Mouse (Mus musculus) embryonic facial prominence, embryonic 11.5 days (tissue): ENCODE results near the gene Malsu1. TPM values are rescaled to one million over a fixed set of nuclear protein-coding genes. Genes with fewer than 3 reads are reported as not detected.

ENCODE experiments used
- ATAC-seq: fragments of 200-750 bp; cut with Nextera tagmentation; replicated peaks from 2 replicates; pipeline ENCODE4 v1.8.0; 2017; ENCODE audit warnings: low read depth; ENCODE audit not compliant: insufficient number of reproducible peaks, low FRiP score, low TSS enrichment
- DNase-seq: peaks from one replicate; pipeline ENCODE4 v3.0.0-alpha.2; 2015; ENCODE audit warnings: low spot score
- H3K27ac ChIP-seq: fragments of 300-500 bp; sonication (generic); replicated peaks from 2 replicates; pipeline ENCODE4 v1.5.1; 2014; ENCODE audit warnings: mild to moderate bottlenecking, low read depth, low read length, control low read depth
- H3K27me3 ChIP-seq: fragments of 300-500 bp; sonication (generic); 2 replicates; pipeline ENCODE4 v1.6.1; 2014; ENCODE audit warnings: mild to moderate bottlenecking, low read length, moderate library complexity, mixed read lengths; ENCODE audit not compliant: control insufficient read depth, insufficient read depth
- H3K36me3 ChIP-seq: fragments of 300-500 bp; sonication (generic); replicated peaks from 2 replicates; pipeline ENCODE4 v1.6.1; 2014; ENCODE audit warnings: low read depth, mild to moderate bottlenecking, low read length, moderate library complexity, mixed read lengths; ENCODE audit not compliant: control insufficient read depth, insufficient read depth
- H3K4me1 ChIP-seq: fragments of 300-500 bp; sonication (generic); 2 replicates; pipeline ENCODE4 v1.6.1; 2014; ENCODE audit warnings: low read length, mixed read lengths; ENCODE audit not compliant: control insufficient read depth, insufficient read depth
- H3K4me2 ChIP-seq: fragments of 300-500 bp; sonication (generic); 2 replicates; pipeline ENCODE4 v1.6.1; 2014; ENCODE audit warnings: low read depth, mild to moderate bottlenecking, control low read depth, low read length, moderate library complexity
- H3K4me3 ChIP-seq: fragments of 300-500 bp; sonication (generic); 2 replicates; pipeline ENCODE4 v1.5.1; 2014; ENCODE audit warnings: low read depth, low read length, control low read depth
- H3K9ac ChIP-seq: fragments of 300-500 bp; sonication (generic); replicated peaks from 2 replicates; pipeline ENCODE4 v1.6.1; 2014; ENCODE audit warnings: mild to moderate bottlenecking, control low read depth, low read length
- H3K9me3 ChIP-seq: fragments of 300-500 bp; sonication (generic); replicated peaks from 2 replicates; pipeline ENCODE4 v1.6.1; 2016; ENCODE audit warnings: mild to moderate bottlenecking, low read length, inconsistent platforms, mixed read lengths; ENCODE audit not compliant: control insufficient read depth
- WGBS: fragments of 180-500 bp; shearing (Covaris S2); extraction: QIAGEN DNeasy Blood & Tissue Kit; methylation state at CpG from one replicate; pipeline ENCODE4 v1.1.7; 2014; 5-methylcytosine and 5-hydroxymethylcytosine counted together
- polyA plus RNA-seq: library from polyadenylated mRNA; unstranded; fragments of >200 nt; fragmentation: Nextera tagmentation; extraction: Ambion mirVana; gene quantifications from 2 replicates; pipeline ENCODE4 v1.2.1, GENCODE M21; 2014

Gene Malsu1
- polyA plus RNA-seq, 1 experiment from 2014 or later: 68.5 TPM

DNA sequence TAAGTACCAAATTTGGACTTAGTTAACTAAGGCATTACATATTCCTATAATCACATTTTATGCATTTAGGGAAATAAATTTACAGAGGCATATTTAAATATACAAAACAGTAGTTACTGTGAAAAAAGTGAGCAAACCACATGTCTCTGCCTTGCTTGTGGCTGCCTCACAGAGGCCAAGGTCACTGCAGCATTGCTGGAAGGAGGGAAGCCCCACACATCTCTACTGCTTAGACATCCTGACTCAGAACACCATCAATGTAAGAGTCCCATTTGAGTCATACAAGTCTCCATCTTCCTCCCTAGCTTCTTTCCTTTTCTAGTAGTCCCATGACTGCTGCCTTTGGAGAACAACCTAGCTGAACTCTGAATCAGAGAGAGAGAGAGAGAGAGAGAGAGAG, 56.7 kb downstream of the Malsu1 start:
- Histone ChIP-seq H3K9me3 (no peaks in the 10 kb centered on the region), H3K9ac (no peak overlapping the region), H3K4me1 (no peaks in the 10 kb centered on the region), H3K4me2 (no peak overlapping the region), H3K27ac (no peak overlapping the region), H3K4me3 (no peak overlapping the region), H3K27me3 (no peaks in the 10 kb centered on the region), H3K36me3 (no peaks in the 10 kb centered on the region; the same call in 1 of the 2 replicates)
- DNase-seq: no peak
- ATAC-seq: no peak

DNA sequence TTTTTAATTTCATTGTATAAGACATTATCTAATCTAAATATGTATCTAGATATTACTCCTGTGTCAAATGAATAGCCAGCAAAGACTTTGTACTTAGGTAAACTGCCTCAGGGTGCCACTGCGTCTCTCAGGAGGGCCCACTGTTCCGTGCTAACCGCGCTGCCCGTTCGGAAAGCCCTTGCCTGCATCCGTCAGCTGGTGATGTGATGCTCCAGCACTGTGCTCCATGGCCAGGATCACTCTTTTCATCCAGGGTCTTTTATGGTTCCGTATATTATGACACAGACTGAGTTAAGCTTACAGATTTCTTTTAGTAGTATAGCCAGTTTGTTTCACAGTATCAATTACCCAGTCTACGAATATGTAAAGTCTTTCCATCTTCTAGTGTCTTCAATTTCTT, 58.3 kb downstream of the Malsu1 start:
- Histone ChIP-seq H3K27ac (no peak overlapping the region), H3K36me3 (no peaks in the 10 kb centered on the region; the same call in 1 of the 2 replicates), H3K9me3 (no peaks in the 10 kb centered on the region), H3K9ac (no peak overlapping the region), H3K27me3 (no peaks in the 10 kb centered on the region), H3K4me2 (no peak overlapping the region), H3K4me3 (no peak overlapping the region), H3K4me1 (no peaks in the 10 kb centered on the region)
- DNase-seq: no peak
- ATAC-seq: no peak
- WGBS: 76% methylated on average over 9 of the region's 9 CpGs

DNA sequence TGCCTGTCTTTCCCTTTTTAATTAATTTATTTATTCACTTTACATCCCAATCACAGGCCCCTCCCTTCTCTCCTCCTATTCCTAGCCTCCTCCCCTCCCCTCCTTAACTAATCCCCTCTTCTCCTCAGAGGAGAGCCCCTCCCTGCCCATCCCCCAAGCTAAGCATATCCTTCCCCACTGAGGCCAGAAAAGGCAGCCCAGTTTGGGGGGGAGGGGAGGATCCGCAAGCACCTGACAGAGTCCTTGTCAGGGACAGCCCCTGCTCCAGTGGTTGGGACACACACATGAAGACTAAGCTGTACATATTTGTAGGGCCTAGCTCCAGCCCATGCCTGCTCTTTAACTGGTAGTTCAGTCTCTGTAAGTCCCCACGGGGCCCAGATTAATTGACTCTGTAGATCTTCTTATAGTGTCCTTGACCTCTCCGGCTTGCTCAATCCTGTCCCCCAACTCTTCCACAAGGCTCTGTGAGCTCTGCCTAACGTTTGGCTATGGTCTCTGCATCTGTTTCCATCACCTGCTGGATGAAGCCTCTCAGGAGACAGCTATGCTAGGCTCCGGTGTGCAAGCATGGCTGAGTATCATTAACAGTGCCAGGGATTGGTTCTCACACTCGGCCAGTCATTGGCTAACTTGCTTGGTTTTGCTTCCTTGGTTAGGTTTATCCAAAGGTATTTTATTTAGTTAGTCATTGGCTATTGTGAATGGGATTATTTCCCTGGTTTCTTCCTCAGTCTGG, 58.9 kb downstream of the Malsu1 start:
- no peak overlapping the region for H3K9ac ChIP-seq
- WGBS: 50% methylated on average over 6 of the region's 6 CpGs

More for the DNA sequence above, 58.9 kb downstream of the Malsu1 start:
- Histone ChIP-seq H3K36me3 (no peaks in the 10 kb centered on the region; the same call in 1 of the 2 replicates), H3K9me3 (no peaks in the 10 kb centered on the region), H3K27me3 (no peaks in the 10 kb centered on the region), H3K27ac (no peak overlapping the region), H3K4me3 (no peak overlapping the region), H3K4me1 (no peaks in the 10 kb centered on the region), H3K4me2 (no peak overlapping the region)
- ATAC-seq: no peak
- no peak for DNase-seq

Other genes with a start within 250 kb of the Malsu1 start
- 30.4 and 32.7 TPM in 2 replicates for gene Tmem176a, start 232.9 kb upstream of the Malsu1 start, polyA plus RNA-seq
- 87.3 and 103 TPM in 2 replicates for gene Tmem176b, start 232.3 kb upstream of the Malsu1 start, polyA plus RNA-seq
- gene Aoc1, start 200.9 kb upstream of the Malsu1 start, polyA plus RNA-seq: not detected in 2 replicates
- not detected in 2 replicates for gene 1600015I10Rik, start 143.9 kb upstream of the Malsu1 start, polyA plus RNA-seq
- not detected in 2 replicates for gene Doxl2, start 98.8 kb upstream of the Malsu1 start, polyA plus RNA-seq
- not detected in 2 replicates for gene Svs1, start 86.9 kb upstream of the Malsu1 start, polyA plus RNA-seq
- 3.3 and 8.8 TPM in 2 replicates for gene Gpnmb, start 37.2 kb upstream of the Malsu1 start, polyA plus RNA-seq
- 138 and 149 TPM in 2 replicates for gene Igf2bp3, start 141.2 kb downstream of the Malsu1 start, polyA plus RNA-seq
- gene Tra2a, start 190.2 kb downstream of the Malsu1 start, polyA plus RNA-seq: 53.3 and 55.5 TPM in 2 replicates
- 6.4 and 7.7 TPM in 2 replicates for gene Ccdc126, start 245.5 kb downstream of the Malsu1 start, polyA plus RNA-seq